Mouse (Mus musculus): Measurements from ENCODE around the gene Scn4a. TPM values are rescaled to one million over a fixed set of nuclear protein-coding genes. Genes with fewer than 3 reads are reported as not detected.

Gene Scn4a
- polyA plus RNA-seq, 1 experiment from 2014 or later: 0.47 TPM

DNA sequence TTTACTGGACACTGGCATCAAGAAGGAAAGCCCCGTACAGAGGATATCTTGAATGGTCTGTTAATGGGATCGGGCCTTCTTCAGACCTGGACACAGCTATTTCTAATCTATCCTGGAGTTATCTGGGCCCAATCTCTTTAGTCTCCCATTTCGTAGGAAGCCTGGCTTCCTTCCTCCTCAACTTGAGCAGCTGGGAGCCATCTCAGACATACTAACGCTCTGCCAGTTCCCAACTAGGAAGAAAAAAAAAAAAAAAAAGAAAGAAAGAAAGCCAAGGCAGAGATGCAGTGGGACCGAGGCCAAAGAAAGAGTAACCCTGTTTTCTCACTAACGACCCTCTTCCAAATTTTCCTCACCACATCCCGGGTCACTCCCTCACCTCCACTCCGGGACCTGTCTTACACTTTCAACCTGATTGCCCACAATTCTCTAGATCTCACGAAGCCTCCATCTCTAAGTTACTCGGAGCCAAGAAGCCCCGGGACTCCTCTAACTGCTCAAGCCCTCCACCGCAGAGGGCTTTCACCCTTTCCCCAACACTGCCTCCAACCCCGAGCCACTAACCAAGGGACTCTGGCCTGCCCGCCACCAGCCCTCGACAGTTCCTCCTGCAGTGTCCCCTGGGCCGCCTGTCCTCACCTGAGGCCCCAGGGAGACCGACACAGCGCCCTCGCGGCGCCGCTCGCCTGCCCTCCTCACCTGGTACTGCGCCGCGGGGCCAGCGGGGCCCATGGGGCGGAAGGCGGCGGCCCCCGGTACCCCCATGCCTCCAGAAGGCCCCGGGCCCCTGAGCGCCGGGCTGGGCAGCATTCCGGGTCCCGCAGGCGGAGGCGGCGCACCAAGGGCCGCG, 81.1 kb downstream of the Scn4a start:
- H3K4me1 ChIP-seq (ENCODE audit: insufficient read depth, low read length): peaks cover 65% of the 10 kb centered on the region
- peak overlapping the region; percentile 82 for H3K4me3 ChIP-seq (ENCODE audit: low read length)
- peak overlapping the region; percentile 99 for H3K9ac ChIP-seq (replicated peaks; ENCODE audit: low read length)
- H3K27me3 ChIP-seq (ENCODE audit: insufficient read depth, low read length): no peaks in the 10 kb centered on the region
- WGBS: under 1% methylated on average over 32 of the region's 41 CpGs
- H3K4me2 ChIP-seq (replicated peaks; ENCODE audit: low read depth, low read length): peak overlapping the region; percentile 79
- peak overlapping the region; percentile 97 for H3K27ac ChIP-seq (ENCODE audit: low read length)
- H3K36me3 ChIP-seq (ENCODE audit: insufficient read depth, low read length): peaks cover 5% of the 10 kb centered on the region; the same call in 1 of the 2 replicates
- peak; percentile 43 for ATAC-seq (ENCODE audit: low FRiP score, low TSS enrichment)
- H3K9me3 ChIP-seq (ENCODE audit: low read length): no peaks in the 10 kb centered on the region

- peaks cover 64% of the 10 kb centered on the region for H3K4me1 ChIP-seq (ENCODE audit: insufficient read depth, low read length)
- peak overlapping the region; percentile 82 for H3K4me3 ChIP-seq (ENCODE audit: low read length)
- peak overlapping the region; percentile 99 for H3K9ac ChIP-seq (replicated peaks; ENCODE audit: low read length)
- WGBS: 17% methylated on average over 5 of the region's 5 CpGs
- peak overlapping the region; percentile 97 for H3K27ac ChIP-seq (ENCODE audit: low read length)
- H3K9me3 ChIP-seq (ENCODE audit: low read length): no peaks in the 10 kb centered on the region
- peak overlapping the region; percentile 79 for H3K4me2 ChIP-seq (replicated peaks; ENCODE audit: low read depth, low read length)
- ATAC-seq (ENCODE audit: low FRiP score, low TSS enrichment): no peak
- H3K27me3 ChIP-seq (ENCODE audit: insufficient read depth, low read length): no peaks in the 10 kb centered on the region
- H3K36me3 ChIP-seq (ENCODE audit: insufficient read depth, low read length): peaks cover 13% of the 10 kb centered on the region
These were observed 81.8 kb downstream of the Scn4a start for GRCm38 (mm10) chr11:106271131-106271793.

- Histone ChIP-seq H3K4me2 (replicated peaks; ENCODE audit: low read depth, low read length) (peak overlapping the region; percentile 36), H3K27ac (ENCODE audit: low read length) (peak overlapping the region; percentile 85), H3K4me3 (ENCODE audit: low read length) (peak overlapping the region; percentile 7), H3K9ac (replicated peaks; ENCODE audit: low read length) (peak overlapping the region; percentile 40), H3K27me3 (ENCODE audit: insufficient read depth, low read length) (no peaks in the 10 kb centered on the region), H3K9me3 (ENCODE audit: low read length) (no peaks in the 10 kb centered on the region), H3K4me1 (ENCODE audit: insufficient read depth, low read length) (peaks cover 46% of the 10 kb centered on the region), H3K36me3 (ENCODE audit: insufficient read depth, low read length) (peaks cover 35% of the 10 kb centered on the region)
- WGBS: 12% methylated on average over 3 of the region's 3 CpGs
- no peak for ATAC-seq (ENCODE audit: low FRiP score, low TSS enrichment)
These were observed 84.0 kb downstream of the Scn4a start for GRCm38 (mm10) chr11:106269060-106269431.

Other genes with a start within 250 kb of the Scn4a start
- gene Gm10840, start 192.4 kb downstream of the Scn4a start, polyA plus RNA-seq (2015; fragmentation: Nextera tagmentation; extraction: Ambion mirVana): not detected in 2 replicates
- gene Limd2, start 192.4 kb downstream of the Scn4a start, polyA plus RNA-seq (2015; fragmentation: Nextera tagmentation; extraction: Ambion mirVana): 207 and 214 TPM in 2 replicates
- 32.1 and 33.3 TPM in 2 replicates for gene Strada, start 151.1 kb downstream of the Scn4a start, polyA plus RNA-seq (2015; fragmentation: Nextera tagmentation; extraction: Ambion mirVana)
- 96.0 and 101 TPM in 2 replicates for gene Ccdc47, start 136.9 kb downstream of the Scn4a start, polyA plus RNA-seq (2015; fragmentation: Nextera tagmentation; extraction: Ambion mirVana)
- 81.5 and 88.1 TPM in 2 replicates for gene Ddx42, start 136.4 kb downstream of the Scn4a start, polyA plus RNA-seq (2015; fragmentation: Nextera tagmentation; extraction: Ambion mirVana)
- gene Ftsj3, start 97.2 kb downstream of the Scn4a start, polyA plus RNA-seq (2015; fragmentation: Nextera tagmentation; extraction: Ambion mirVana): 60.5 and 60.7 TPM in 2 replicates
- 312 and 314 TPM in 2 replicates for gene Psmc5, start 97.1 kb downstream of the Scn4a start, polyA plus RNA-seq (2015; fragmentation: Nextera tagmentation; extraction: Ambion mirVana)
- 55.0 and 59.0 TPM in 2 replicates for gene Smarcd2, start 80.3 kb downstream of the Scn4a start, polyA plus RNA-seq (2015; fragmentation: Nextera tagmentation; extraction: Ambion mirVana)
- 0.81 and 1.0 TPM in 2 replicates for gene Tcam1, start 76.6 kb downstream of the Scn4a start, polyA plus RNA-seq (2015; fragmentation: Nextera tagmentation; extraction: Ambion mirVana)
- not detected in 2 replicates for gene Gh, start 51.4 kb downstream of the Scn4a start, polyA plus RNA-seq (2015; fragmentation: Nextera tagmentation; extraction: Ambion mirVana)
- 6.9 and 7.2 TPM in 2 replicates for gene Cd79b, start 38.5 kb downstream of the Scn4a start, polyA plus RNA-seq (2015; fragmentation: Nextera tagmentation; extraction: Ambion mirVana)
- 0.36 and 0.39 TPM in 2 replicates for gene Prr29, start 12.2 kb upstream of the Scn4a start, polyA plus RNA-seq (2015; fragmentation: Nextera tagmentation; extraction: Ambion mirVana)
- 87.8 and 95.9 TPM in 2 replicates for gene Icam2, start 34.8 kb upstream of the Scn4a start, polyA plus RNA-seq (2015; fragmentation: Nextera tagmentation; extraction: Ambion mirVana)
- 5.4 and 6.8 TPM in 2 replicates for gene Ern1, start 134.6 kb upstream of the Scn4a start, polyA plus RNA-seq (2015; fragmentation: Nextera tagmentation; extraction: Ambion mirVana)

Data from kidney, embryonic 16.5 days (tissue).